14 mouse cellular contexts compared by ENCODE assay signal in the genomic region with DNA sequence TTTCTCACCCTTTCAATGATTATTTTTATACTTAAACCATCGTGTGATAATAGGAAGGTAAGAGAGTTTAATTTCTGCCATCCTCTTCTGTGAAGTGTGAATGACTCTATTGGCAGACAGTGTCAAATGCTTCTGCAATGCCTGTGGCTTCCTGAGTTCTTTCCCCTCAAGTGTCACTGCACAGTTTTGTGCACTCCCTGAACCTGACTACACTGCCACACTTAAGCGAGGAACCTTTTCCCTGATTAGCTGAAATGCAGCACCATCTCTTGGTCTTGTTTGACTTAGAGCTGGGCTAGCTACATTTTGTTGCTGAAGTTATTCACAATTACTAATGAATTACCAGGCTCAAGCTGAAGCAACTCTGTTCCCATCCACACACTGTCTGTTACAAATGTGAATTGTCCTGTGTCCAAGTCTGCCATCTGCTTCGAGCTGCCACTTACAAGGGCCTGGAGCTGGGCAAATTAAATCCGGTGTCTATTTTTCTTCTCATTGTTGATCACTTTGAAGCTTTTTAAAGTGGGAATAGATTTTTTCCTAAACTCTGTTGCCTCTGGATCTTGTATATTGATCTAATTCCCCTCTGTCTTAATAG.
A peak's percentile ranks its signal among the peaks of the same experiment; 100 is the strongest.
DNase-seq lines count a peak whose midpoint lies in the region; ATAC-seq and TF ChIP-seq lines count a peak whose summit lies in the region.
"Had no signal": no experiment of that assay in that cellular context is flagged by ENCODE, and none has a peak within 500 bp of the region (broad histone marks: within the 10 kb centered on the region; RNA-seq: fewer than 3 reads in every experiment).

No protein-coding gene starts in this region.

- H3K36me3 ChIP-seq in midbrain, postnatal 0 days (ENCODE audit: insufficient read depth, low read length) = no peaks in the 10 kb centered on the region
- no peaks in the 10 kb centered on the region for H3K36me3 ChIP-seq in midbrain, embryonic 10.5 days
- H3K36me3 ChIP-seq: embryonic facial prominence, embryonic 13.5 days had no signal

- TF ChIP-seq CTCF in midbrain, postnatal 0 days (IDR thresholded peaks at IDR 0.05) = peak; percentile 16; the same call in 1 of the 2 replicates

- DNase-seq in midbrain, postnatal 0 days (ENCODE audit: low spot score) = peak; percentile 78
- DNase-seq in midbrain, embryonic 10.5 days (ENCODE audit: low spot score) = no peak
- peak; percentile 74 for DNase-seq in cerebellum, adult 8-10 months
- peak; percentile 75 to 76 for DNase-seq in layer of hippocampus, adult 8-10 months (ENCODE audit: low spot score in 2 of 2)
- DNase-seq in right cerebral cortex, postnatal 25 days = peak; percentile 12
- no peak for DNase-seq in gastrocnemius, postnatal 4 days (ENCODE audit: low spot score in 2 of 2)
- DNase-seq in kidney, adult 18-20 months = no peak
- DNase-seq: adrenal gland, postnatal 25 days; gastrocnemius, adult 2 months; heart, postnatal 10 days; kidney, postnatal 25 days had no signal

- H3K27me3 ChIP-seq in midbrain, postnatal 0 days (ENCODE audit: insufficient read depth, low read length) = no peaks in the 10 kb centered on the region
- H3K27me3 ChIP-seq in midbrain, embryonic 10.5 days (ENCODE audit: low read depth, poor library complexity, severe bottlenecking) = no peaks in the 10 kb centered on the region
- H3K27me3 ChIP-seq: embryonic facial prominence, embryonic 13.5 days; liver, embryonic 15.5 days had no signal

- WGBS in midbrain, postnatal 0 days = 64% methylated on average over 4 of the region's 4 CpGs
- WGBS in midbrain, embryonic 10.5 days = 87% methylated on average over 4 of the region's 4 CpGs

- no peak for ATAC-seq in midbrain, postnatal 0 days (ENCODE audit: low FRiP score)
- ATAC-seq in megakaryocyte-erythroid progenitor cell, adult 5-6 weeks (replicated peaks; ENCODE audit: low FRiP score, low TSS enrichment, poor library complexity, severe bottlenecking) = no peak

- H3K4me1 ChIP-seq in midbrain, postnatal 0 days (ENCODE audit: insufficient read depth, low read length) = no peaks in the 10 kb centered on the region
- no peaks in the 10 kb centered on the region for H3K4me1 ChIP-seq in midbrain, embryonic 10.5 days
- H3K4me1 ChIP-seq: embryonic facial prominence, embryonic 13.5 days; liver, embryonic 15.5 days had no signal

- no peak overlapping the region for H3K4me3 ChIP-seq in midbrain, postnatal 0 days (ENCODE audit: low read depth, low read length)
- no peak overlapping the region for H3K4me3 ChIP-seq in midbrain, embryonic 10.5 days
- H3K4me3 ChIP-seq: embryonic facial prominence, embryonic 13.5 days; gastrocnemius, adult 2 months; liver, embryonic 15.5 days had no signal

- no peaks in the 10 kb centered on the region for H3K9me3 ChIP-seq in midbrain, postnatal 0 days (ENCODE audit: low read length)
- H3K9me3 ChIP-seq in midbrain, embryonic 10.5 days (replicated peaks) = no peaks in the 10 kb centered on the region
- H3K9me3 ChIP-seq: embryonic facial prominence, embryonic 13.5 days; liver, embryonic 15.5 days had no signal

- H3K9ac ChIP-seq in midbrain, postnatal 0 days (replicated peaks; ENCODE audit: low read length, poor library complexity, severe bottlenecking) = no peak overlapping the region
- H3K9ac ChIP-seq: embryonic facial prominence, embryonic 13.5 days; liver, embryonic 15.5 days had no signal

- H3K4me2 ChIP-seq in midbrain, postnatal 0 days (ENCODE audit: low read depth, low read length, poor library complexity, severe bottlenecking) = no peak overlapping the region
- H3K4me2 ChIP-seq: embryonic facial prominence, embryonic 13.5 days; liver, embryonic 15.5 days had no signal

- H3K27ac ChIP-seq in midbrain, postnatal 0 days (ENCODE audit: low read depth, low read length) = no peak overlapping the region
- H3K27ac ChIP-seq in midbrain, embryonic 10.5 days (replicated peaks) = no peak overlapping the region
- H3K27ac ChIP-seq: embryonic facial prominence, embryonic 13.5 days; gastrocnemius, adult 2 months; liver, embryonic 15.5 days had no signal

Comparison
In these comparisons a context has a peak if more than half of its experiments do, and no peak if none do; other contexts are left out.
1. DNase-seq: peak in midbrain, postnatal 0 days (single experiment), cerebellum, adult 8-10 months (single experiment), layer of hippocampus, adult 8-10 months (2 of 2) and right cerebral cortex, postnatal 25 days (single experiment); none in midbrain, embryonic 10.5 days (single experiment), gastrocnemius, postnatal 4 days (0 of 2) and kidney, adult 18-20 months (single experiment).